Mouse (Mus musculus) left cerebral cortex, postnatal 36 days (tissue): ENCODE measurements around the gene Kcnh4. TPM values are rescaled to one million over a fixed set of nuclear protein-coding genes. Genes with fewer than 3 reads are reported as not detected.

Experiments
- DNase-seq, 2 experiments: peaks; one replicate each; pipeline ENCODE4 v3.0.0; 2021 to 2022; ENCODE audit warnings: low spot score in 2 of 2, mixed read lengths in 1 of 2
- intact Hi-C: fragments of 180-260 bp; cut with DNase I; formaldehyde crosslinking; loops from one replicate; pipeline ENCODE4 v1.15.1; 2025
- total RNA-seq, 2 experiments: library from RNA; stranded (reverse); gene quantifications; 2 replicates each; pipeline ENCODE4 v1.2.3; 2021

The Kcnh4 gene
- total RNA-seq, 2 experiments from 2014 or later: 12.6 to 19.1 TPM

GRCm38 (mm10) chr11:100692164-100692616, 67.6 kb downstream of the Kcnh4 start, which contains the start of gene Zfp385c:
TSS of gene Zfp385c (minus strand) at chr11:100692455.
- no peak for DNase-seq
- intact Hi-C loops: loop anchor here (10.0 kb wide), 1 partner anchor 337 kb away; the partner anchor contains the start of gene Hap1

DNA sequence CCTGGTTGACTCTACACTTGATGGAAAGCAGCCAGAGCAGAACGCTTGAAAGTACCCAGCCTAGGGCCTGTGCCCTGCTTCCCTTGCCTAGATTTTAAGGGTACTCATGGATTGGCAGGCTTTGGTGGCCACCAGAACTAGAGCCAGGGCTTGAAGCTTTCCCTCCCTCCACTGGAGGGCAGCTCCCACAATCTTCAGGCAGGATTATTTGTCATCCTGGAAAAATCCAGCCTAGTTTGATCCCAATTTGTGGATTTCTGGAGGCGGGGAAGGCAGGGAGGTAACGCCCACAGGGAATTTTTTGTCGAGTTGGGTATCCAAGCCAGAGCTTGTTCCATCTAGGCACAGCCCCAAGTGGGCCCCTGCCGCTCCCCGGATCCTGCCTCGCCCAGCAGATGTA, 69.4 kb downstream of the Kcnh4 start:
- intact Hi-C loops: loop anchor here (10.0 kb wide), 1 partner anchor 336 kb away; the partner anchor contains the start of gene Hap1
- no peak for DNase-seq

Other genes starting within 250 kb of the Kcnh4 start
- gene Acly, start 231.9 kb downstream of the Kcnh4 start, total RNA-seq: 100 to 1,000 TPM; 117 to 123 TPM
- gene Ttc25, start 214.3 kb downstream of the Kcnh4 start, total RNA-seq: under 1 TPM; 0.32 to 0.86 TPM
- 100 to 1,000 TPM; 167 to 298 TPM for gene Cnp, start 185.0 kb downstream of the Kcnh4 start, total RNA-seq
- 10 to 100 TPM; 13.1 to 13.7 TPM for gene Nkiras2, start 140.7 kb downstream of the Kcnh4 start, total RNA-seq
- 100 to 1,000 TPM; 215 to 247 TPM for gene Dnajc7, start 139.8 kb downstream of the Kcnh4 start, total RNA-seq
- gene Zfp385c, start 67.5 kb downstream of the Kcnh4 start, total RNA-seq: under 1 TPM; 0.39 to 0.47 TPM
- gene Dhx58, start 55.7 kb downstream of the Kcnh4 start, total RNA-seq: 1 to 10 TPM; 2.0 to 2.8 TPM
- gene Kat2a, start 47.5 kb downstream of the Kcnh4 start, total RNA-seq: 10 to 100 TPM; 63.1 to 65.4 TPM
- not detected for gene Hspb9, start 46.1 kb downstream of the Kcnh4 start, total RNA-seq
- gene Rab5c, start 21.7 kb downstream of the Kcnh4 start, total RNA-seq: 100 to 1,000 TPM; 138 to 156 TPM
- under 1 TPM; 0.59 to 0.77 TPM for gene Hcrt, start 3.0 kb upstream of the Kcnh4 start, total RNA-seq
- 1 to 10 TPM; 6.6 to 8.0 TPM for gene Ghdc, start 11.0 kb upstream of the Kcnh4 start, total RNA-seq
- 10 to 100 TPM; 22.3 to 23.1 TPM for gene Stat5b, start 90.8 kb upstream of the Kcnh4 start, total RNA-seq
- gene Stat5a, start 99.4 kb upstream of the Kcnh4 start, total RNA-seq: 1 to 10 TPM; 1.3 to 1.4 TPM
- 10 to 100 TPM; 29.6 to 44.7 TPM for gene Stat3, start 179.6 kb upstream of the Kcnh4 start, total RNA-seq
- gene Cavin1, start 210.9 kb upstream of the Kcnh4 start, total RNA-seq: 10 to 100 TPM; 17.4 to 20.4 TPM
- gene Atp6v0a1, start 249.5 kb upstream of the Kcnh4 start, total RNA-seq: 100 to 1,000 TPM; 439 to 446 TPM